Mouse (Mus musculus) right cerebral cortex, adult 2 months (tissue): ENCODE measurements around the gene Tctn1.
"Not testable (repeated sequence)": the region's sequence is repeated elsewhere in the genome, so short reads cannot be mapped to it uniquely, and the experiment has no call there.

Experiments used
- DNase-seq, 2 experiments: peaks; one replicate each; pipeline ENCODE4 v3.0.0; 2021 to 2022; ENCODE audit warnings: low spot score in 2 of 2

Gene Tctn1

DNA sequence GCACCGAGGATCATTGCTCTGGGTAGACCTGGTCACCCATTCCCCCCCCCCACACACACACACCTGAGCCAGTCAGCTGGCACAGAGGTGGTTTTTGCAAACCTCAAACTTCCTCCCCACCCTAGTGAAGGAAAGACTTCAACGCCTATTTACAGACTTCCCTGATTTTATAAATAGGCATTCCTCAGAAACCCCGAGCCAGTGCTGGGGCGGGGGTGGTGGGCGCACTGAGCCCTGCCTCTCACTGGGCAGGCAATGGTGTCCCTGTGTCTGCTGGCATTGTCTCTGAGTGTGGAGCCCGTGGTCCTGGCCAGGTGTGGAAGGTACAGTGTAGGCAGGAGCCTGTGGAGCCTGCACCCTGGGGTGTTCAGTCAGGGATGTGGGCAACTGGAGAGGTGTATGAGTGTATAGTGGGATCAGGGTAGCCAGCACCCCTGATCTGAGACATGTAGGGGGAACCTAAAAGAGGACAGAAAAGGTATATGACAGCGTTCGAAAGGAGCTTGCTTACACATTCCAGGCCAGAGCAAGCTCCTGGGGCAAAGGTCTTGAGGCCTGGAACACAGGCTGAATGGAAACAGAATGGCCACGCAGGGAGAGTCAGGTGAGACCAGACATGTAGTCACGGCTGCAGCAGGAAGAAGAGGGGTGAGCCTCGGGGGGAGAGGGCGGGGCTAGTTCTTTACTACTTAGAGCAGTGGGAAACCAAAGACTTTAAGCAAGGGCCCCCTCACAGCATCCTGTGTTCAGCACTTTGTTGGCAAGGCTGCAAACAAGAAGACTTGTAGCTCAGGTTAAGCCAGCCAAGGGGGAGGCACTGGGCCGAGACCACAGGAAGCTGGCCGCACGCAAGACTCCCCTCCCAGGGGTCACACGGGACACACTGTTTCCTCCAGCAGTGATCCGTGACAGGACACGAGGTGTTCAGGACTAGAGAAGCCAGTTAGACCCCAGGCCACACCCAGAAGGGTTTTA is 44.3 kb downstream of the Tctn1 start:
- no peak for DNase-seq

DNA sequence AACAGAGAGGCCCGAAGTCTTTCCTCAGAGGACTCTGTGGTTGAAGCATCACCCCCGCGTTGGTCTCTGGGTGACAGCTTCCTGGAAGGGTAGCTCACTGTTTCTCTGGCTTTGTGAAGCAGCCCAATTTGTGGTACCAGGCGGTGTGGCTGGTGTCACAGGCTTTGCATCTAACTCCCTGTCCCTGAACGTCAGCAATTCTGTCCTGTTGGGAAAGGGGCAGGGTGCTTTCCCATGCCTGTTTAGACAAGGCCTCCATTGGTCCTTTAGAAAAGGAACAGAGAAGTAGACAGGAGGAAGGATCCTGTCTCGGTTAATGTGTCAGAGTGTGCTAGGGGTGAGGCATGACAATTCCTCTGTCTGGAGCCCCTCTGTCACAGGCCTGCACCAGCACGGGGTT is 45.3 kb downstream of the Tctn1 start:
- no peak for DNase-seq

DNA sequence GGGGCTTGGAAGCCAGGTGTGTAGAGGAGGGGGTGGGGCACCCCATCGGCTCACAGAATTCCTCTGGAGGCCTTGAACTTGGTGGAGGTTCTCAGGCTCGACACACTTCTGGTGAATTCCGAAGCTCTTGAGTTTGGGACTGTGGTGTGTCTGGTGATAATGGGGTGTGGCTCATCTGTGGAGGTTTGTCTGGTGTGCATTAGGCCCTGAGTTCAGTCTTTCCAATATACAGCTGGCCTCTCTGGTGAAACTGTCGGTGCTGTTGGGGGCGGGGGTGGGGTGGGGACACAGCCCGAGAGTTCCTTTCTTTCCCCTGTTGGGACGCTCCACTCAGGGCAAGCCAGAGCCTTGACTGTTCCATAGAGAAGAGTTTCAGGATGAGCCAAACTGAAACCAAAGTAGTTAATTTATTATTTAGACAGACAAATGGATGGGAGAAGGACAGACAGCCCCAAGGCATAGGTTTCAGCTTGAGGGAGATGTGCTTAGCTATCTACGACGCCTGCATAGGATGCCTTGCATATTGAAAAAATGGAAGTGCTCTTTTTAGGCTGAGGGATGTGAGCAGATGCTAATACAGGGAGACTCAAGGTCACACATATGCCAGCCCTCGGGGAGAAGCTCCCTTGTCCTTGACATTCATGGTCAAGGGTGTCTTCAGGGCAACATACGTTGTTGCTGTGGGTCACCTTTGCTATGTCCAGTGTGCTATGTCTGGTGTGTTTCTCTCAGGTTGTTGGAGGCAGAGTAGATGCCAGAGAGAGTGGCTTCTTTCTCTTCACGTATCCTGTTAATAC is 46.0 kb downstream of the Tctn1 start:
- no peak for DNase-seq

- no peak for DNase-seq
Measured at GRCm38 (mm10) chr5:122217636-122218035, 46.6 kb downstream of the Tctn1 start.

DNA sequence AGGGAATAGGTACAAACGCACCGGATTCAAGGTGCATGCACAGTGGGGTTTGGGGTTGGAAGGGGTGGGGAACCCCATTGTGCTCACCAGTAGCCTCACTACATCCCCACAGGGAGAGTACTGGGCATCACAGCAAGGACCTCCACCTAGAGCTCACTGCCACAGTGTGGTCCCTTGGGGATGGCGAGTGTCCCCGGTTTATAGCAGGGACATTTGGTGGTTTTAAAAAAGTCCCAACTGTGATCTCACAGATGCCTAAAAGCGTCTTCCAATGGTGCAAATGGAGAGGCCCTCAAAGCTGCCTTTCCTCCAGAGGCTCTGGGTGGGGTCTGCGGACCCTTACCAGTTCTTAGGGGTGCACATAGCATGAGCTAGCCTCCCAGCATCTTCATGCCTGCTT is 50.4 kb downstream of the Tctn1 start:
- no peak for DNase-seq

GRCm38 (mm10) chr5:122212820-122213219 is 51.4 kb downstream of the Tctn1 start:
- DNase-seq, result not testable (repeated sequence)

DNA sequence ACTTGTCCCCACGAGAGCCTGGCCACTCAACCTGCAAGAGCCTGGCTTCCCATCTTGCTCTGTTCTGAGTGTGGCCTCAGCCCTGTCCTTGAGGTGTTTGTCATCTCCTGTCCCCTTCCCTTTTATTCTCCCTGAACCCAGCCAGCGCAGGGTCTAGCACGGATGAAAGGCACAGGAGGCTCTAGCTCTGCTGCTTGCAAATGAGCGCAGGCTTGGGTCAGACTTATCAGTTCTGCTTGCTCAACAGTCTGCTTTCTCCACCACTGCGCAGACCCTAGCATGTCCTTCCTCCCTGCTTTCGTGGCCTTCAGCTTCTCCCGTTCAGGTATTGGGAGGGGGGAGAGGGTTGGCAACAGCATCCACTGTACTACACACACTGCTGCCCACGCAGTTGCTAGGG is 52.1 kb downstream of the Tctn1 start:
- DNase-seq, result no peak

DNA sequence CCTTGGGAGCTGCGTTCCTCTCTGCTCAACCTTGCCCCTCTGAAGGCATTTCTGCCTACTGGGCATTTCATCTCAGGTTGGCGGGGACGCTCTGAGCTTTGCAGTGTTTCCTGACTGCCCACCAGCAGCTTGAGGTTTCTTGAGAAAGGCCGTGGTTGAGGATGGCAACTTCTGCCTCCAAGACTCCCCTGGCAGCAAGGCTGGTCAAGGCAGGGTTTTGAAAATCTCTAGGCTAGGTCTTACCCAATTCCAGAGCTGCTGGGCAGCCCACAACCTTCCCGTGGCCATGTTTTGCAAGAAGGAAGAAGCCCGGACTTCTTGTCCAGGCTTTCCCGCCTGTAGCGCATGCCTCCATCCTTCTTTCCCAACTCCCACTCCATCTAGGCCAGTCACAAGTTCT is 53.4 kb downstream of the Tctn1 start:
- no peak for DNase-seq

DNA sequence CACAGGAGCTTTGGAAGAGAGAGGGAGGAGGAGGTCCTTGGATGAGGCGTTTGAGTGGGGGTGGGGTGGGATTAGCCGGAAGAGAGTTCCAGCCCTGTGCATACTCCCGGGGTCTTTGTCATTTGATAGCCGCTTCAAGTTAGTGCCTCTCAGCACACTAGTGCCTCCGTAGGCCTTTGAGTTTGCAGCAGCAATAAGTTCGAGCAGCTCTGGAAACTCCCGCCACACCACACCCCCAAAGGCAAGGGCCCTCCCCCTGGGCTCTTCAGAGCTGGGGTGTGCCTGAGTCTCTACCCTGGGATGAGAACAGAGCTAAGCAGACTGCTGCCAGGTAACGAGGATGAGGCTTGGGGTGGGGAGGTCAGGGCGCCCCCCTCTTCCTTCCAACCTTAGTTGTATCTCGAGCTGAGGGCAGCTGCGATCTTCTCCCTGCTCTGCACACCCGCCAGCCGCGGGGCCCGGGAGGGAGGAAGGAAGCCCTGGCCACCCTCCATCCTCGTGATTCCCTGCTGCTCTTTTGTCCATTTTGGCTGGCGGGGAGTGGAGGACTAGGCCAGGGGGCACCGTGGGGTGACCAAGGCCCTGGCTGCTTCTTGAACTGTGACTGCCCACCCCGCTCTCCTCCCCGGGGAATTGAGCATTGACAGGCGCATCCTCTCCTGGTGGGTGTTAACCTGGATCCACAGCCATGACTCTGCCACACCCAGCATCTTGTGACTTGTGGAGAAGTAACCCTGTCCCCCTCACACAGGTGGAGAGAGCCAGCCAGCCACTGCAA is 54.5 kb downstream of the Tctn1 start:
- DNase-seq, result no peak

GRCm38 (mm10) chr5:122208909-122209308 is 55.4 kb downstream of the Tctn1 start:
- no peak for DNase-seq

DNA sequence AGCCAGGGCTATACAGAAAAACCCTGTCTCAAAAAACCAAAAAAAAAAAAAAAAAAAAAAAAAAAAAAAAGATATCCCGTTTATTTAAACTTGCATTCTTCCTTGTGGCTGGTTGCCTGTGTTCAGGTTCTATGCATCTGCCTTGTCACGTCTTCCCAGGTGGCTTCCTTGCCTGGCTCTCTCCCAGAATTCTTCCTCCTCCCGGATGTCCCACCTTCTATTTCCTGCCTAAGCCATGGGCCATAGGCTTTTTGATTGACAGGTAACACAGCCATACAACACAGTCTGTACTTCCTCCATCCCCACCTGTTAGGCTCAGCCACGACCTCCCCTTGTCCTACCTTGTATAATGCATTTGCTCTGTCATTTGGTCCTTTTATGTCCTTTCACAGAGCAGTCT is 57.8 kb downstream of the Tctn1 start, which contains the start of gene Hvcn1:
TSS of gene Hvcn1 (plus strand) at position 330 of the 400 bp plus-strand sequence.
- no peak for DNase-seq

DNA sequence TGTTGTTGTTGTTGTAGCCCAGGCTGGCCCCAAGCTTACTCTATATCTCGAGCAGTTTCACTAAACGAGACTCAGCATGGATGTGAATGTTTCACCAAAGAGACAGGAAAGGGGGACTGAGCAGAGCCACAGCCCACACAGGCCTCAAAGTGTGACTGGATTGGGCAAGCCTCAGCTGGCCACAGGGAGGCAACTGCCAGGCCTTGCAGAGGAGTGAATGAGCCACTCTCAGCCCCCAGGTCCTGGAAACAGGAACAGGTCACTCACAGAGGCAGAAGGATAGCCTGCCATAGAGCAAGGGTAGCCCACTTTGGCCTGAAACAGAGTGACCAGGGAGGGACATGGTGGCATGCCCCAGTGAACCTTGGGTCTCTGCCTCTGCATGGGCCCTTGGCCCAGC is 60.1 kb downstream of the Tctn1 start:
- DNase-seq, result no peak

DNA sequence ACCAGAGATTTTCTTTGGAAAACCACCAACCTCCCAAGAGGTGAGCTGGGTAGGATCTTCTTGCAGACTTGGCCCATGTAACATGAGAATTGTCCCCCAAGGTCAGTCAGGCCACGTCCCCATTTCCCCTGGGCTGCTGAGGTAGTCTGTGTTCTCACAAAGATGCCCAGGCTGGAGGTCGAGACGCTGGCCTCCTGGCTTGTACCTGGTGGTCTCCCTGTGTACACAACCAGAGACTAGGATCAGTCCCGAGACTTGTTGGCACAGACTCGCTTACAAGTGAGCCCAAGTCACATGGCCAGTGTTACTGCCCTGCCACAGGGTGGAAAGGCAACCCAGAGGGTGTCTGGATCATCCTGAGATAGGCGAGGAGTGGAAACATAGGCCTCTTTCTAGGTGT is 62.4 kb downstream of the Tctn1 start:
- no peak for DNase-seq

DNA sequence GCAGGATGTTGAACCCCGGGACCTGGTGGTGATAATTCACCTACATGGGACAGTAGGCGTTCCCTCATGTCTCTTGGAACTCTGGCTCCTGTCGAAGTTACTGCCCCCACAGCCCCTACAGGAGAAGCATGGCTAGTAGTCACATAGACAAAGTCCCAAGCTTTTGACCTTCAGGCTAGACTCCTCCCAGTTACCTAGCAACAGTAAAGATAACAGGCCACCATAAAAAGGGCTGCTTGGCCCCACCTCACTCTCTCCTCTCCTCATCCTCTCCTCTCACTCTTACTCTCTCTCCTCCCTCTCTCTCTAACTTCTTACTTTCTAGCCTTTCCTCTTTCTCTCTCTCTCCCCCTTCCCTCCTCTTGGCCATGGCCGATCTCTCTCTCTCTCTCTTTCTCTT is 63.4 kb downstream of the Tctn1 start:
- no peak for DNase-seq

GRCm38 (mm10) chr5:122192347-122192746 is 71.9 kb downstream of the Tctn1 start:
- no peak for DNase-seq

DNA sequence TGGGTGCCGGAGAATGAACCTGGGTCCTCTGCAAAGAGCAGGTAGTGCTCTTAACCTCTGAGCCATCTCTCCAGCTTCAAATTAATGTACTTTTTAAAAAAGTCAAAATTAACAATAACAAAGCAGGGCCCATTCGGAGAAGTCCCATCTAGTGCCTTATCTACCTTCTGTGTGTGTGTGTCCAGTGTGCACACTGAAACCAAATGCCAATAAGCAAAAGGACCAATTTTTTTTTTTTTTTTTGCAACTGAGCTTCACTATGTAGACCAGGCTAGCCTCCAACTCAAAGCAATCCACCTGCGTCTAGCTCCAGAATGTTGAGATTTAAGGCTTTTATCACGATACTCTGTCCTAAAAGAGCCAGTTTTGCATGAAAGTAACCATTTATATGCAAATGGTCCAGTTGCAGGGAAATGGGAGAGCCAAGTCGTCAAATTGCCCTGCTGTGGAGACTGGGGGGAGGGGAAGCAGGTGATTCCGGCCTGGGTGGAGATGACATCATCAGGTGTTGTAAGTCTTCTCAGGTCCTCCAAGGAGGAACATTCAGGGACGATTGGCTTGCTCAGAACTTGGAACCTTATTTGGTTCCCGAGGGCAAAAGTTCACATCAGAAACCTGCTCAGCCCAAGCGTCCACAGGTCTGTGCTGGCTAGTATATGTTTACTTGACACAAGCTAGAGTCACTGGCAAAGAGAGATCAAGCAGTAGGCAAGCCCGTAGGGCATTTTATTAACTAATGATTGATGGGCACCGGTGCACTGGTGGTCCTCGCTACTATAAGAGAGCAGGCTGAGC is 72.8 kb downstream of the Tctn1 start:
- no peak for DNase-seq

DNA sequence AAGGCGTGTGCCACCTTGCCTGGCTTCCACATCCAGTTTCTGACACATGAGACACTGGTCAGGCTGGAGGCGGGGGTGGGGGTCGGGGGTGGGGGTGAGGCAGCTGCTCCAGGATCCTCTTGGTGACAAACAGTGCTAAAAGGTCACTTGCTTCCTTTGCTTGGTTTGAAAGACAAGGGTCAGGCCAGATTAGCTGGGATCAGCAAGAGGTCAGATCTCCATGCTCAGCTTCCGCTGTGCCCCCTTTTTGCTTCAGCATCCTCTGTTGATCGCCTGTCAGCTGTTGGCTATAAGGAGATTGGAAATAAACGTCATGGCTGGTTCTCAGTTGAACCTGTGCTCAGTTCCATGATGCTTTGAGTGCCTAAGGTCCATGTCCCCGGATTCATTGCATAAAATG is 73.8 kb downstream of the Tctn1 start:
- DNase-seq, result no peak

DNA sequence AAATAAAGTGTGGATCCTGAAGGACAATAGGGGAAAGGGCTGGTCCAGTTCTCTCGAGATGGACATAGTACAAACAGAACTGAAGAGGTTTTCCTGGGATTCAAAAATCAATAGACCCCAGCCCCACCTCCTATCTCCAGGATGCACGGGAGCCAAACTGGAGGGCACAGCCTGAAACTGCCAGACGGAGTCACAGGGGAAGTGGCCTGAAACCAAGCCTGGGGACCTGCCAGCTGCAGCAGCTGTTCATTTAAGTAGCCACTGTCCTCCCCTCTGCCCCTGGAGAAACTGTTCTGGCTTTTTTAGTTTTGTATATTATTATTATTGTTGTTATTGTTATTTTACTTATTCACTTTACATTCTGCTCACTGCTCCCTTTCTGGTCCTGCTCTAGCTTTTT is 75.1 kb downstream of the Tctn1 start:
- DNase-seq, result no peak
